Mouse (Mus musculus): ENCODE results near the gene Slc22a17. TPM values are rescaled to one million over a fixed set of nuclear protein-coding genes. Genes with fewer than 3 reads are reported as not detected.

Slc22a17 gene
- 1 to 10 TPM; 3.1 to 4.8 TPM for total RNA-seq (2023)

GRCm38 (mm10) chr14:54912886-54913285 lies at the start of gene Slc22a17:
TSS of gene Slc22a17 (minus strand) at chr14:54913132.

GRCm38 (mm10) chr14:54935904-54936830 lies 23.2 kb upstream of the Slc22a17 start, which contains the start of gene Cmtm5:
TSS of gene Cmtm5 (plus strand) at chr14:54936261.

GRCm38 (mm10) chr14:54932645-54933150 lies 19.8 kb upstream of the Slc22a17 start, which contains the start of gene Il25:
TSS of gene Il25 (plus strand) at chr14:54932695.

GRCm38 (mm10) chr14:54925349-54926342 lies 12.7 kb upstream of the Slc22a17 start, which contains the start of gene Efs:
TSS of gene Efs (minus strand) at chr14:54926126.

GRCm38 (mm10) chr14:54892200-54892599 lies 20.7 kb downstream of the Slc22a17 start, which contains the start of gene Pabpn1:
TSS of gene Pabpn1 (plus strand) at chr14:54892500.

GRCm38 (mm10) chr14:54883154-54884021 lies 29.5 kb downstream of the Slc22a17 start, which contains the start of the genes Bcl2l2 and Gm20521:
TSS of gene Bcl2l2 (plus strand) at chr14:54883377.
TSS of gene Gm20521 (plus strand) at chr14:54883441.

GRCm38 (mm10) chr14:54877048-54877715 lies 35.8 kb downstream of the Slc22a17 start, which contains the start of gene Ppp1r3e:
TSS of gene Ppp1r3e (minus strand) at chr14:54877550.

GRCm38 (mm10) chr14:54870861-54871260 lies 42.1 kb downstream of the Slc22a17 start, which contains the start of gene Homez:
TSS of gene Homez (minus strand) at chr14:54870961.

Other genes starting within 250 kb of the Slc22a17 start
- 10 to 100 TPM; 32.3 to 45.7 TPM for gene 1700123O20Rik, start 226.9 kb downstream of the Slc22a17 start, total RNA-seq (2023)
- gene Acin1, start 226.2 kb downstream of the Slc22a17 start, total RNA-seq (2023), result 100 to 1,000 TPM; 544 to 550 TPM
- gene Gm29776, start 214.3 kb downstream of the Slc22a17 start, total RNA-seq (2023), result not detected
- gene Cebpe, start 201.0 kb downstream of the Slc22a17 start, total RNA-seq (2023), result not detected
- gene Slc7a8, start 131.2 kb downstream of the Slc22a17 start, total RNA-seq (2023), result under 1 TPM; 0.12 to 0.35 TPM
- gene Rnf212b, start 99.0 kb downstream of the Slc22a17 start, total RNA-seq (2023), result not detected
- 10 to 100 TPM in 1 of 2 experiments, 1 to 10 TPM in 1; 9.4 to 18.7 TPM for gene Homez, start 42.2 kb downstream of the Slc22a17 start, total RNA-seq (2023)
- gene Ppp1r3e, start 35.6 kb downstream of the Slc22a17 start, total RNA-seq (2023), result 1 to 10 TPM; 3.4 to 4.0 TPM
- 10 to 100 TPM; 10.8 to 12.6 TPM for gene Bcl2l2, start 29.8 kb downstream of the Slc22a17 start, total RNA-seq (2023)
- 1 to 10 TPM; 1.5 to 1.8 TPM for gene Gm20521, start 29.7 kb downstream of the Slc22a17 start, total RNA-seq (2023)
- 100 to 1,000 TPM; 303 to 319 TPM for gene Pabpn1, start 20.6 kb downstream of the Slc22a17 start, total RNA-seq (2023)
- not detected for gene Efs, start 13.0 kb upstream of the Slc22a17 start, total RNA-seq (2023)
- gene Il25, start 19.6 kb upstream of the Slc22a17 start, total RNA-seq (2023), result not detected
- not detected for gene Cmtm5, start 23.1 kb upstream of the Slc22a17 start, total RNA-seq (2023)
- not detected for gene Myh6, start 53.8 kb upstream of the Slc22a17 start, total RNA-seq (2023)
- gene Gm17428, start 63.8 kb upstream of the Slc22a17 start, total RNA-seq (2023), result not detected
- gene Myh7, start 81.5 kb upstream of the Slc22a17 start, total RNA-seq (2023), result not detected
- gene Ngdn, start 102.3 kb upstream of the Slc22a17 start, total RNA-seq (2023), result 10 to 100 TPM; 77.2 to 85.3 TPM
- gene Zfhx2, start 179.2 kb upstream of the Slc22a17 start, total RNA-seq (2023), result 10 to 100 TPM; 17.6 to 21.4 TPM
- 1 to 10 TPM; 5.4 to 8.8 TPM for gene Thtpa, start 181.7 kb upstream of the Slc22a17 start, total RNA-seq (2023)
- gene Ap1g2, start 193.5 kb upstream of the Slc22a17 start, total RNA-seq (2023), result 100 to 1,000 TPM; 121 to 163 TPM
- gene Jph4, start 203.8 kb upstream of the Slc22a17 start, total RNA-seq (2023), result not detected

Measured in B cell, adult 67 days (primary cell).